Mouse (Mus musculus) liver, postnatal 0 days (tissue): ENCODE measurements around the gene Nupr1.

ENCODE experiments used
- CTCF ChIP-seq: sonication (generic); IDR thresholded peaks from 2 replicates; pipeline ENCODE4 v1.5.1; 2016; ENCODE audit warnings: antibody characterized with exemption, low read depth
- EP300 ChIP-seq: IDR thresholded peaks from 2 replicates; pipeline ENCODE4 v1.6.1; 2016; ENCODE audit warnings: antibody characterized with exemption, low read depth, mild to moderate bottlenecking

DNA sequence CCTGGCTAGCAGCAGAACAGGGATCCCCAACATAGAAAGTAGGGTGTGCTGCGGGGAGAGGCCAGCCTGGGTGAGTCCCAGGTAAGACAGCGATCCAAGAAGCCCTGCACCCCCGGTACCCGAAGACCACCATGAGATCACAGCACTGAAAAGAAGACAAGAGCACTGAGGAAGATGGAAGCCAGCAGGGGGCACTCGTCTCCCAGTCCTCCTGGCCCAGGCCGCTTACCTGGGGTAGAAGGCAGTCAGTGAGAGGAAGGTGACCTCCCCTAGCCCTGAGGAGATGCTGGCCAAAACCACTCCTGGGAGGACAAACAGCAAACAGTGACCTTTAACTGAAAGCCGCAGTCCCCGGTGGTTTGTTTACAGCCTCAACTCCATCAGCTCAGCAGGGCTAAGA lies 51.5 kb downstream of the Nupr1 start:
- TF ChIP-seq CTCF (peak; percentile 72), EP300 (no peak)
